Mouse (Mus musculus): ENCODE measurements around the gene Gpr153. TPM values are rescaled to one million over a fixed set of nuclear protein-coding genes. Genes with fewer than 3 reads are reported as not detected.
A peak's percentile ranks its signal among the peaks of the same experiment; 100 is the strongest.

Gene Gpr153
- polyA plus RNA-seq, 1 experiment from 2014 or later: 9.5 TPM

- 63% methylated on average over 9 of the region's 9 CpGs for WGBS
These were observed 10.9 kb upstream of the Gpr153 start for GRCm38 (mm10) chr4:152263089-152263488.

DNA sequence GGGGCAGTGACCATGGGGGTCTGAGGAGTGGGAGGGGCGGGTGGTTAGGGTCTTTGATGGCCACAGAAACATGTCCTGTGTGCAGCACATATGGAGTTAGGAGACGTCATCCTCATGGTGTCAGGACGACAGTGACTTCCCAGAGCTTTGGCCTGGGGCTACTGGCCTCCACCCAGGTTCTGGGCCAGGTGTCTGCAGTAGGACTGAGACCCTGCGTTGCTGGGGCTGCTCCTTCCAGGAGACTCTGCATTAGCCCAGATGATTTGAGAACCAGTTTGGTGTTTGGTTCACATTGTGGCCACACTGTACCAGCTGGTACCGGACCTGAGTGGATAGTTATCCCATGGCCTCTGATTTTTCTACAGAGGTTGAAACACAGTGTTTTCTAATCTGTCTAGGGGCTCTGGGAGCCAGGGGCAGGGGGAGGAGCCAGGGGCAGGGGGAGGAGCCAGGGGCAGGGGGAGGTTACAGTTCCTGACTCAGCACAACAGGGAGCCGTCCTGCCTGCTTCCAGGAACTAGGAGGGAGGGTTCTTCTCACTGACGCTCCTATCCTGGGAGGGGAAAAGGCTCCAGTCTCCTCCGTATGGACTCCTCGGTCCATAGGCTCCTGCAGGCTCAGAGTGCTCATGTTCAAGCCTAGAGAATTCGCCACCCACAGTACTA lies 10.4 kb upstream of the Gpr153 start:
- no peak overlapping the region for H3K9ac ChIP-seq (ENCODE audit: low read length)
- no peak overlapping the region for H3K4me2 ChIP-seq
- H3K4me1 ChIP-seq (ENCODE audit: control insufficient read depth, insufficient read depth, low read length): peaks cover 5% of the 10 kb centered on the region
- H3K4me3 ChIP-seq (ENCODE audit: low read depth, low read length): no peak overlapping the region
- DNase-seq (ENCODE audit: low spot score, missing footprints) (peak; percentile 87), ATAC-seq (ENCODE audit: low FRiP score) (no peak)
- no peaks in the 10 kb centered on the region; the same call in 1 of the 2 replicates for H3K36me3 ChIP-seq (ENCODE audit: control insufficient read depth, insufficient read depth, low read length)
- H3K9me3 ChIP-seq (ENCODE audit: control insufficient read depth, low read length): no peaks in the 10 kb centered on the region
- H3K27ac ChIP-seq (ENCODE audit: low read depth, low read length): no peak overlapping the region
- H3K27me3 ChIP-seq (ENCODE audit: control insufficient read depth, insufficient read depth, low read length): no peaks in the 10 kb centered on the region
- 29% methylated on average over 10 of the region's 10 CpGs for WGBS

More at GRCm38 (mm10) chr4:152263089-152263488, 10.9 kb upstream of the Gpr153 start:
- no peak overlapping the region for H3K9ac ChIP-seq (ENCODE audit: low read length)
- H3K36me3 ChIP-seq (ENCODE audit: control insufficient read depth, insufficient read depth, low read length): no peaks in the 10 kb centered on the region; the same call in 1 of the 2 replicates
- no peak overlapping the region for H3K4me2 ChIP-seq
- ATAC-seq (ENCODE audit: low FRiP score): no peak
- H3K4me3 ChIP-seq (ENCODE audit: low read depth, low read length): no peak overlapping the region
- DNase-seq (ENCODE audit: low spot score, missing footprints): no peak
- H3K9me3 ChIP-seq (ENCODE audit: control insufficient read depth, low read length): no peaks in the 10 kb centered on the region
- no peaks in the 10 kb centered on the region for H3K27me3 ChIP-seq (ENCODE audit: control insufficient read depth, insufficient read depth, low read length)
- no peak overlapping the region for H3K27ac ChIP-seq (ENCODE audit: low read depth, low read length)
- peaks cover 5% of the 10 kb centered on the region for H3K4me1 ChIP-seq (ENCODE audit: control insufficient read depth, insufficient read depth, low read length)

DNA sequence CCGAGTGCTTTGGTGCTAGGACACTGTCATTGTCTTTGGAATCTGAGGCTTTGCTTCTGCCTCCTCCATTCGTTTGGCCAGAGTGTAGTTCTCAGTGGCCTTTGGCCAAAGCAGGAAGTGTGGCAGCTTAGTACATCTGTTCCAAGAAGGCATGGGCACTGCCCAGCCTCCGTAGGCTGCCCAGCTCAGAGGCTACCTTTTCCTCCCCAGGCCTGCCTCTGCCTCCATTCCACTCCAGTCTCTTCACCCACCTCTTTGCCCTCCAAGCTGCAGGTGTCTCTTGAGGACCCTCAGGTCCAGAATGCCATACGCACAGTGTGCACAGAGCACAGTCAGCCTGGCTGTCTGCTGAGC lies 9.9 kb upstream of the Gpr153 start:
- Histone ChIP-seq H3K9ac (ENCODE audit: low read length) (no peak overlapping the region), H3K4me1 (ENCODE audit: control insufficient read depth, insufficient read depth, low read length) (peaks cover 5% of the 10 kb centered on the region), H3K36me3 (ENCODE audit: control insufficient read depth, insufficient read depth, low read length) (no peaks in the 10 kb centered on the region; the same call in 1 of the 2 replicates), H3K27ac (ENCODE audit: low read depth, low read length) (no peak overlapping the region), H3K4me2 (no peak overlapping the region), H3K9me3 (ENCODE audit: control insufficient read depth, low read length) (no peaks in the 10 kb centered on the region), H3K27me3 (ENCODE audit: control insufficient read depth, insufficient read depth, low read length) (no peaks in the 10 kb centered on the region), H3K4me3 (ENCODE audit: low read depth, low read length) (no peak overlapping the region)
- ATAC-seq (ENCODE audit: low FRiP score): no peak
- no peak for DNase-seq (ENCODE audit: low spot score, missing footprints)
- 46% methylated on average over 4 of the region's 4 CpGs for WGBS

DNA sequence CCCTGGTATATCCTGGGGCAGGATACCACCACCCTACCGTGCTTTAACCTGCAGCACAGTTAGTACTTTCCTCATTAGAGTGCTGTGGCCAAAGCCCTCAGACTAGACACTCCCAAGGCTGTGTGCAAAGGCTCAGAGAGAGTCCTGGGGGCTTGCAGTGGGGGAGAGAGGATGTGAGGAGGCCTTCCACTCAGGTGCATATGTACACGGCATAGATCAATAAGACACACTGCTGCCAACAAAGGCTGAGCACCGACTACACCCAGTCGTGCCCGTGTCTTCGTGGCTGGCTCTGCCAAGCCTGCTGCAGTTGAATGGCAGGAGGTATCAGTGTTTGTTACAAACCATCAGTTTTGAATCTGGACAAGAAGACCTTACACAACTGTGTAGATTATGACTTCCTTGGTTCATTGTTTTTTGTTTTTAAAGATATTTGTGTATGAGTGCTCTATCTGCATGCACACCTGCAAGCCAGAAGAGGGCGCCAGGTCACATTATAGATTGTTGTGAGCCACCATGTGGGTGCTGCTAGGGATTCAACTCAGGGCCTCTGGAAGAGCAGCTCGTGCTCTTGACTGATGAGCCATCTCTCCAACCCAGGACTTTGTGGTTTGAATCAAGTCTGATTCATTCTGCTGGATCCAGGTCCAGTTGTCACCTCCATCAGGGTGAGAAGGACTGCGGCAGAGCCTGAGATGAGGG lies 9.0 kb upstream of the Gpr153 start:
- no peaks in the 10 kb centered on the region for H3K27me3 ChIP-seq (ENCODE audit: control insufficient read depth, insufficient read depth, low read length)
- H3K9ac ChIP-seq (ENCODE audit: low read length): no peak overlapping the region
- WGBS: 90% methylated on average over 9 of the region's 9 CpGs
- H3K4me2 ChIP-seq: no peak overlapping the region
- DNase-seq (ENCODE audit: low spot score, missing footprints): no peak
- no peak for ATAC-seq (ENCODE audit: low FRiP score)
- no peaks in the 10 kb centered on the region for H3K9me3 ChIP-seq (ENCODE audit: control insufficient read depth, low read length)
- H3K36me3 ChIP-seq (ENCODE audit: control insufficient read depth, insufficient read depth, low read length): no peaks in the 10 kb centered on the region; the same call in 1 of the 2 replicates
- H3K4me3 ChIP-seq (ENCODE audit: low read depth, low read length): no peak overlapping the region
- H3K4me1 ChIP-seq (ENCODE audit: control insufficient read depth, insufficient read depth, low read length): peaks cover 5% of the 10 kb centered on the region
- H3K27ac ChIP-seq (ENCODE audit: low read depth, low read length): no peak overlapping the region

- Histone ChIP-seq H3K9me3 (ENCODE audit: control insufficient read depth, low read length) (no peaks in the 10 kb centered on the region), H3K27ac (ENCODE audit: low read depth, low read length) (no peak overlapping the region), H3K4me2 (no peak overlapping the region), H3K36me3 (ENCODE audit: control insufficient read depth, insufficient read depth, low read length) (no peaks in the 10 kb centered on the region; the same call in 1 of the 2 replicates), H3K4me3 (ENCODE audit: low read depth, low read length) (no peak overlapping the region), H3K27me3 (ENCODE audit: control insufficient read depth, insufficient read depth, low read length) (no peaks in the 10 kb centered on the region), H3K4me1 (ENCODE audit: control insufficient read depth, insufficient read depth, low read length) (peaks cover 5% of the 10 kb centered on the region), H3K9ac (ENCODE audit: low read length) (no peak overlapping the region)
- DNase-seq (ENCODE audit: low spot score, missing footprints) (no peak), ATAC-seq (ENCODE audit: low FRiP score) (no peak)
- 76% methylated on average over 5 of the region's 5 CpGs for WGBS
These were observed 8.2 kb upstream of the Gpr153 start for GRCm38 (mm10) chr4:152265791-152266190.

- H3K4me1 ChIP-seq (ENCODE audit: control insufficient read depth, insufficient read depth, low read length): peaks cover 5% of the 10 kb centered on the region
- ATAC-seq (ENCODE audit: low FRiP score) (no peak), DNase-seq (ENCODE audit: low spot score, missing footprints) (no peak)
- WGBS: 71% methylated on average over 10 of the region's 10 CpGs
- no peak overlapping the region for H3K27ac ChIP-seq (ENCODE audit: low read depth, low read length)
- no peak overlapping the region for H3K9ac ChIP-seq (ENCODE audit: low read length)
- H3K27me3 ChIP-seq (ENCODE audit: control insufficient read depth, insufficient read depth, low read length): no peaks in the 10 kb centered on the region
- H3K9me3 ChIP-seq (ENCODE audit: control insufficient read depth, low read length): no peaks in the 10 kb centered on the region
- H3K4me2 ChIP-seq: no peak overlapping the region
- no peaks in the 10 kb centered on the region for H3K36me3 ChIP-seq (ENCODE audit: control insufficient read depth, insufficient read depth, low read length)
- H3K4me3 ChIP-seq (ENCODE audit: low read depth, low read length): no peak overlapping the region
These were observed 7.7 kb upstream of the Gpr153 start for GRCm38 (mm10) chr4:152266236-152266895.

DNA sequence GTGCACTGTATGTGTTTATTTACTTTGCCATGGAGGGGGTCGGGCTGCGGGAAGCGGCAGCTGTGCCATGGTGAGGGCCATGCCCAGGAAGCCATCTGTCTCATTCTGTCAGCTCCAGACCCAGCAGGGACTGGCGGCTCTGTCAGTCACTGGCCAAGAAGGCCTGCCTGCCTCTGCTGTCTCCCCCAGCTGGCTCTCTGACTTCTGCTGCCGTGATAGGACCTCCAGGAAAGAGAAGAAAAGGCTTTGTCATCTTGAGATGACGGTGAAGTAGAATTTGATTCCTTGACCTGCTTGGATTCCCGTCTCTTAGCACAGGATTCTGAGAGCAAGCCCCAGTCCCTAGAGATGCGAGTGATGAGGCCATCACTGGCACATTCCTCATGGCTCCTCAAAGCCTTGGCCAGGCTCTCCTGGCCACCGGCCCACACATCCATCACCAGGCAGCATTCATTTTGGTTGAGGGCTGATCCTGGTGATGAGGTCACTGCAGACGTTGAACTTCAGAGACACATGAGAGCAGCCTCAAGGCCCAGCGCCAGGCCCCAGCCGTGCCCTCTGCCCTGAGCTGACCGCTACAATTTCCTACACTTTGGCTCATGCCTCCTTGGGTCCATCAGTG lies 6.2 kb upstream of the Gpr153 start:
- ATAC-seq (ENCODE audit: low FRiP score) (no peak), DNase-seq (ENCODE audit: low spot score, missing footprints) (no peak)
- H3K4me1 ChIP-seq (ENCODE audit: control insufficient read depth, insufficient read depth, low read length): peaks cover 5% of the 10 kb centered on the region

DNA sequence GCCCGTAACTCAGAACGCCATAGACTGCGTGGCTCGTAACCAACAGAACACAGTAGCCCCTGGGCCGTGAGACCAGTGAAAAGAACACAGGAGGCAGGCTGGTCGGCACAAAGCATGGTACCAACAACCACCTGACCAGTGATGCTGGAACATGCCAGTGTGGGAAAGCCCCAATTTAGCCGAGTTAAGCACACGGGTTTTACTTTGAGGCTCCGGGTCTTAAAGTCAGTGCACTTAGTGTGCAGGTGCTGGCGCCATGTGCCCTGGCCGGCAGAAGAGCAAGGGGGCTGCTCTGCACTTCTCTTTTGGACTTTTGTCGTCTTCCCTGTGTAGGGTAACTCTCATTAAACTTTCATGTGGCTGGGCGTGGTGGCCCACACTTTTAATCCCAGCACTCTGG lies 4.1 kb upstream of the Gpr153 start:
- DNase-seq (ENCODE audit: low spot score, missing footprints) (no peak), ATAC-seq (ENCODE audit: low FRiP score) (no peak)
- Histone ChIP-seq H3K27ac (ENCODE audit: low read depth, low read length) (no peak overlapping the region), H3K27me3 (ENCODE audit: control insufficient read depth, insufficient read depth, low read length) (peaks cover 12% of the 10 kb centered on the region), H3K4me1 (ENCODE audit: control insufficient read depth, insufficient read depth, low read length) (peaks cover 15% of the 10 kb centered on the region), H3K4me3 (ENCODE audit: low read depth, low read length) (no peak overlapping the region), H3K36me3 (ENCODE audit: control insufficient read depth, insufficient read depth, low read length) (no peaks in the 10 kb centered on the region), H3K9me3 (ENCODE audit: control insufficient read depth, low read length) (no peaks in the 10 kb centered on the region), H3K9ac (ENCODE audit: low read length) (no peak overlapping the region), H3K4me2 (no peak overlapping the region)
- 88% methylated on average over 13 of the region's 13 CpGs for WGBS

More for the DNA sequence above, 6.2 kb upstream of the Gpr153 start:
- Histone ChIP-seq H3K9ac (ENCODE audit: low read length) (no peak overlapping the region), H3K4me3 (ENCODE audit: low read depth, low read length) (no peak overlapping the region), H3K4me2 (no peak overlapping the region), H3K36me3 (ENCODE audit: control insufficient read depth, insufficient read depth, low read length) (no peaks in the 10 kb centered on the region), H3K9me3 (ENCODE audit: control insufficient read depth, low read length) (no peaks in the 10 kb centered on the region), H3K27me3 (ENCODE audit: control insufficient read depth, insufficient read depth, low read length) (0 out of 2 replicates have a peak, but pooled peaks cover under 1% of the 10 kb centered on the region), H3K27ac (ENCODE audit: low read depth, low read length) (no peak overlapping the region)
- 81% methylated on average over 13 of the region's 13 CpGs for WGBS
